Mouse (Mus musculus) frontal cortex, adult 2 months (tissue): ENCODE measurements around the gene Ppp1r3c. TPM values are rescaled to one million over a fixed set of nuclear protein-coding genes. Genes with fewer than 3 reads are reported as not detected.

ENCODE experiments used
- DNase-seq, 2 experiments: peaks; one replicate each; pipeline ENCODE4 v3.0.0; 2022; ENCODE audit warnings: low spot score in 1 of 2; ENCODE audit errors: extremely low spot score in 1 of 2
- polyA plus RNA-seq: library from polyadenylated mRNA; depleted of rRNA; stranded (reverse); fragments of >200 nt; gene quantifications from 2 replicates; pipeline ENCODE4 v1.2.3, GENCODE M21; 2012; rRNA removed

The Ppp1r3c gene
- polyA plus RNA-seq, 1 experiment: 31.1 TPM

DNA sequence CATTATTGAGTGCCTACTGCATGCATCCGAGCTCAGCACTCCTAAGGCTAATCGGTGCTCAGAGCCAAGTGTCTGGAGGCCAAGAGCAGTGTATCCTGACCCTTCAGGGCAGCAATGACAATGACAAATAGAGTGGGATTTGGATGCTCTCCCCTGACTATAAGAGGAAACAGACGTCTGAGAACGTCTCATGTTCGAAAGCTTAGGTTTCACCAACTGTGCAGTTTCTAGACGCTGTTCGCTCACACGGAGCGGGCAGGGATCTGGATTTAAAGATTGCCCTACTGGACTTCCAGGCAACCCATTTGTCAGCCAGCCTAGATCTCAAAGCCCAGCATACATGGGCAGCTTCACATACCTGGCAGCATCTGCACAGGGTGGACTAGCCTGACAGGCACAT is 49.4 kb downstream of the Ppp1r3c start:
- no peak for DNase-seq

DNA sequence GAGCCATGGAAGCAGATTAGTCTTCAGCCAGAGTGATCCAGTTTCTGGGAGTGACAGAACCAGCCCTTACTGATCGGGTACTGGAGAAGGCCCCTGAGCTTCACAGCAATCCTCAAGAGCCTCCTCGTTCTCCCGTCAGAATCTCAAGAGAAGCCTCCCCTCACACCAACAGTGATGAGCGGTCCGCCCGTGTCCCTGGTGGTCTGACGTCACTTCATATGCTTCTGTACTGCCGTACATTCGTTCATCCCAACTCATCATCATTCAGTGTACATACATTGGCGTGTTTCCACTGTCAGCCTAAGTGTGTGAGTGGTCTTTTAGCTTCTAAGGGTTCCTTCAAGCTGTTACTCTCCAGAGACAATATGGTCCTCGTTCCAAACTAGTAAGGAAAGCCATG is 50.4 kb downstream of the Ppp1r3c start:
- DNase-seq: no peak

DNA sequence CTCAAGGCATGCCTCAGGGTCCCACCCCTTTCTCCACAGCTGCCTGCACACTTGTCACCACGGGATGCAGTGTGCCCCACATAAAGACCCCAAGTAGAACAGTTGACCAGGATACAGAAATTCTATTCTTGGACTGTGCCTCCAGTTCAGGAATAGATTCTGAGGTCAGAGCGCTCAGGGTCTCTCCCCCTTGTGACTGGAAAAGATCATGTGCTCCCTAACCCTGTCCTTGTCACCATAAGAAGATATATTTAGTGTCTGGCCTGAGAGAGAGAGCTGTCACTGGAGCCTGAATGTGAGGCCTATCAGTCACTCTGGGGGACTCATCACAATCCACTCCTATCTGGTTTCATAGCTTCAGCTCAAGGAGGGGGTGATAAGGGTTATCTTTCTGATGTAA is 53.9 kb downstream of the Ppp1r3c start:
- DNase-seq: no peak

Other genes with a start within 250 kb of the Ppp1r3c start
- gene Hectd2, start 182.0 kb downstream of the Ppp1r3c start, polyA plus RNA-seq: 15.9 and 17.0 TPM in 2 replicates
- 61.3 and 68.7 TPM in 2 replicates for gene Tnks2, start 97.6 kb upstream of the Ppp1r3c start, polyA plus RNA-seq
- gene Fgfbp3, start 183.0 kb upstream of the Ppp1r3c start, polyA plus RNA-seq: 10.5 and 11.9 TPM in 2 replicates
- 14.4 TPM in 2 replicates for gene Btaf1, start 189.4 kb upstream of the Ppp1r3c start, polyA plus RNA-seq